Mouse (Mus musculus): ENCODE data around the gene Fmo4. TPM values are rescaled to one million over a fixed set of nuclear protein-coding genes. Genes with fewer than 3 reads are reported as not detected.
"Not testable (repeated sequence)": the region's sequence is repeated elsewhere in the genome, so short reads cannot be mapped to it uniquely, and the experiment has no call there.

The Fmo4 gene
- polyA plus RNA-seq, 1 experiment from 2014 or later: 0.95 TPM

GRCm38 (mm10) chr1:162781035-162781434 lies 32.7 kb downstream of the Fmo4 start:
- 96% methylated on average over 2 of the region's 2 CpGs for WGBS
- H3K27ac ChIP-seq (replicated peaks); H3K4me1 ChIP-seq; DNase-seq (ENCODE audit: low spot score); H3K36me3 ChIP-seq; H3K9me3 ChIP-seq (replicated peaks); H3K4me3 ChIP-seq; H3K27me3 ChIP-seq (ENCODE audit: low read depth, poor library complexity, severe bottlenecking): not testable (repeated sequence)

GRCm38 (mm10) chr1:162777943-162778538 lies 35.7 kb downstream of the Fmo4 start:
- Histone ChIP-seq H3K27ac (replicated peaks) (no peak overlapping the region), H3K36me3 (no peaks in the 10 kb centered on the region), H3K27me3 (ENCODE audit: low read depth, poor library complexity, severe bottlenecking) (no peaks in the 10 kb centered on the region), H3K4me3 (no peak overlapping the region), H3K4me1 (no peaks in the 10 kb centered on the region), H3K9me3 (replicated peaks) (no peaks in the 10 kb centered on the region)
- DNase-seq (ENCODE audit: low spot score): no peak
- WGBS: 88% methylated on average over 5 of the region's 5 CpGs

GRCm38 (mm10) chr1:162773661-162774060 lies 40.1 kb downstream of the Fmo4 start:
- no peaks in the 10 kb centered on the region for H3K27me3 ChIP-seq (ENCODE audit: low read depth, poor library complexity, severe bottlenecking)
- no peak for DNase-seq (ENCODE audit: low spot score)
- H3K4me1 ChIP-seq: no peaks in the 10 kb centered on the region
- H3K36me3 ChIP-seq: no peaks in the 10 kb centered on the region
- no peak overlapping the region for H3K4me3 ChIP-seq
- 85% methylated on average over 4 of the region's 4 CpGs for WGBS
- H3K27ac ChIP-seq (replicated peaks): no peak overlapping the region
- H3K9me3 ChIP-seq (replicated peaks): no peaks in the 10 kb centered on the region

GRCm38 (mm10) chr1:162771617-162772360 lies 42.0 kb downstream of the Fmo4 start:
- Histone ChIP-seq H3K4me1 (no peaks in the 10 kb centered on the region), H3K36me3 (no peaks in the 10 kb centered on the region), H3K4me3 (no peak overlapping the region), H3K27me3 (ENCODE audit: low read depth, poor library complexity, severe bottlenecking) (no peaks in the 10 kb centered on the region), H3K9me3 (replicated peaks) (no peaks in the 10 kb centered on the region), H3K27ac (replicated peaks) (no peak overlapping the region)
- WGBS: 76% methylated on average over 4 of the region's 4 CpGs
- no peak for DNase-seq (ENCODE audit: low spot score)

GRCm38 (mm10) chr1:162752009-162752408 lies 61.8 kb downstream of the Fmo4 start:
- no peak overlapping the region for H3K4me3 ChIP-seq
- H3K4me1 ChIP-seq: no peaks in the 10 kb centered on the region
- H3K36me3 ChIP-seq: no peaks in the 10 kb centered on the region
- DNase-seq (ENCODE audit: low spot score): no peak
- H3K27ac ChIP-seq (replicated peaks): no peak overlapping the region
- H3K27me3 ChIP-seq (ENCODE audit: low read depth, poor library complexity, severe bottlenecking): no peaks in the 10 kb centered on the region
- H3K9me3 ChIP-seq (replicated peaks): no peaks in the 10 kb centered on the region
- WGBS: 89% methylated on average over 6 of the region's 6 CpGs

GRCm38 (mm10) chr1:162749607-162750006 lies 64.2 kb downstream of the Fmo4 start:
- Histone ChIP-seq H3K9me3 (replicated peaks) (no peaks in the 10 kb centered on the region), H3K4me3 (no peak overlapping the region), H3K4me1 (no peaks in the 10 kb centered on the region), H3K36me3 (no peaks in the 10 kb centered on the region), H3K27me3 (ENCODE audit: low read depth, poor library complexity, severe bottlenecking) (no peaks in the 10 kb centered on the region), H3K27ac (replicated peaks) (no peak overlapping the region)
- 83% methylated on average over 7 of the region's 7 CpGs for WGBS
- DNase-seq (ENCODE audit: low spot score): no peak

- Histone ChIP-seq H3K4me3 (no peak overlapping the region), H3K4me1 (no peaks in the 10 kb centered on the region), H3K27me3 (ENCODE audit: low read depth, poor library complexity, severe bottlenecking) (no peaks in the 10 kb centered on the region), H3K36me3 (no peaks in the 10 kb centered on the region), H3K9me3 (replicated peaks) (no peaks in the 10 kb centered on the region), H3K27ac (replicated peaks) (no peak overlapping the region)
- no peak for DNase-seq (ENCODE audit: low spot score)
- WGBS: 88% methylated on average over 5 of the region's 5 CpGs
Measured at GRCm38 (mm10) chr1:162748761-162749160, 65.0 kb downstream of the Fmo4 start.

Other genes with a start within 250 kb of the Fmo4 start
- gene Vamp4, start 243.5 kb downstream of the Fmo4 start, polyA plus RNA-seq (2016; fragmentation: Nextera tagmentation; extraction: Ambion mirVana): 52.3 and 53.0 TPM in 2 replicates
- not detected in 2 replicates for gene Myoc, start 174.8 kb downstream of the Fmo4 start, polyA plus RNA-seq (2016; fragmentation: Nextera tagmentation; extraction: Ambion mirVana)
- gene Myocos, start 155.8 kb downstream of the Fmo4 start, polyA plus RNA-seq (2016; fragmentation: Nextera tagmentation; extraction: Ambion mirVana): not detected in 2 replicates
- gene Prrc2c, start 73.4 kb downstream of the Fmo4 start, polyA plus RNA-seq (2016; fragmentation: Nextera tagmentation; extraction: Ambion mirVana): 144 and 148 TPM in 2 replicates
- 10.9 and 14.7 TPM in 2 replicates for gene Fmo1, start 52.6 kb upstream of the Fmo4 start, polyA plus RNA-seq (2016; fragmentation: Nextera tagmentation; extraction: Ambion mirVana)
- 0.02 TPM in 1 of 2 replicates, not detected in the other for gene Fmo2, start 84.8 kb upstream of the Fmo4 start, polyA plus RNA-seq (2016; fragmentation: Nextera tagmentation; extraction: Ambion mirVana)
- gene Fmo6, start 123.5 kb upstream of the Fmo4 start, polyA plus RNA-seq (2016; fragmentation: Nextera tagmentation; extraction: Ambion mirVana): not detected in 2 replicates
- not detected in 2 replicates for gene Fmo3, start 170.6 kb upstream of the Fmo4 start, polyA plus RNA-seq (2016; fragmentation: Nextera tagmentation; extraction: Ambion mirVana)

Data from midbrain, embryonic 10.5 days (tissue).